Mouse (Mus musculus): ENCODE data around the gene Clnk.

Gene Clnk

DNA sequence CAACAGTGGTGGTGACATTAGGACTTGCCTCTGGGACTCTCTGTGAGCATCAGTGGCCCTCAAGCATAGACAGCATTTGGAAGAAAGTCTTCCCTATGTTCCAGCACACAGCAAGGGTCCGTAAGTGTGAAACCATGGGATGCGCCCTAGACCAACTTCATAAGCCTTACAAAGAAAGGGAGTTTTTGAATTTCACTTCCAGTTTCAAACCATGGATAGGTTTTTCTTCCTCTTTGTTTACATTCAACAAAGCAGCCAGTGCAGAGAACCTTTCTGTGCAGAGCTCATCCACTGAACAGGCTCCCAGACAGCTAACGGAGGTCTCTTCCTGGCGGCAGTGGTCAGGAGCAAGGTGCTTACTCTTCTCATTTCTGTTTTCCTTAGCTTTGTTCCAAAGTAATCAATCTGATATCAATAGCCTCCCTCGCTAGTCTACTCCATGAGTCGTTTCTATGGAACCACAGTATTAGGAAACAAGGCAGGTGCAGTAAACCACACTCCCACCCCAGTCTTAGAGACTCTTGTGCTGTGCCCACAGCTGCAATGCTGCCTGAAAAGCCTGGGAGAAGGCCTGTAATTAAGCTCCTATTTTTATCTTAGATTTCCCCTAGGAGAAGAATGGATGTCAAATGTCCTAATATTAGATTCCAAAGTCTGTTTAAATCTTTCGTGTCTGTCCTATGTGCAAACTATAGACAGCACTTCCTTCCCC, 169.1 kb downstream of the Clnk start:
- no peak for DNase-seq

DNA sequence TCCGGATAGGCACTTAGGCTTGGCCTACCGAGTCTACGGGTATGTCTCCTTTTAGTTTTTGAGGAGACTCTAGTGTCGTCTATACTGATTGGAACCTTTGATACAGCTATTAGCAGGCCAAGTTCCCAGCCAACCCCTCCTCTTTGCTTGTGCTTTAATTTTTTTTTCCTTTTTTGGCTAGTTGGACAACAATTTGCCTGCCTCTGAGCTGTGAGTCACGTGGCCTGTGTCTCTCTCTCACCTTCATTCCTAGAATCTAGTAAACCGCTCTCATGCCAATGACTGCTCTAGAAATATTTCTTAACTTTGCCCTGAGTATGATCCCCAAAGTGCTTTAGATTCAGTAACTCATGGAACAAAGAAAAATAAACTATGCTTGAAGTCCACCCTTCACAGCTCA, 173.7 kb downstream of the Clnk start:
- DNase-seq, result no peak

- no peak for DNase-seq
Observed at GRCm38 (mm10) chr5:38702091-38702490, 174.5 kb downstream of the Clnk start.

- DNase-seq, result no peak
Observed at GRCm38 (mm10) chr5:38698466-38698865, 178.1 kb downstream of the Clnk start.

GRCm38 (mm10) chr5:38698046-38698445, 178.6 kb downstream of the Clnk start:
- no peak for DNase-seq

DNA sequence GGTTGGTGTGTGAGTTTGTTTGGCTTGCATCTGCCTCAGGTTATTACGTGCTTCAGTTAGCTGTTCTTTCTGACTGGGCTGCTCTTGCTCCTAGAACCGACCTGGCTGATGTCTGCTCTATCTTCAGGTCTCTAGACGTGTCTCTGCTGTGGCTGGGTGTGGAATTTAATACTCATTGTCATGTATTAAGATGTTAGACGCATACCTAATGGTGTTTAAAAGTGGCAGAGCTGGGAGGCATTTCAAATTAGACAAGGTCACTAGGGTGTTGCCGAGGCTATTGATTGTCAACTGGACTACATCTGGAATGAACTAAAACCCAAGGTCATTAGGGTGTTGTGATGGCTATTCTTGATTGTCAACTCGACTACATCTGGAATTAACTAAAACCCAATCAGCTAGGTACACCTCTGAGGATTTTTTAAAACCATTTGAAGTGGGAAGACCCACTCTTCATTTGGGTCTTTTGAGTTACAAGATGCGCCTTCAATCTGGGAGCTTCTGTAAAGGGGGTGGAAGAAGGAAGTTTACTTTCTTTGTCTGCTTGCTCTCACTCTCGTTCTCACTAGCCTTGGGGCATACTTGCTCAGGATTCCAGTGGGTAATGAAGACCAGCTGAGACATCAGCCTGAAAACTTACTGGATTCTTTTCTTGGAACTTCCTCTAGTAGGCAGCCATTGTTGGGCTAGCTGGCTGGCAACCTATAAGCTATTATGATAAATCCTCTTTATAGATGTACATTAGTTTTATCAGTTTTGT, 179.8 kb downstream of the Clnk start:
- DNase-seq, result no peak

DNA sequence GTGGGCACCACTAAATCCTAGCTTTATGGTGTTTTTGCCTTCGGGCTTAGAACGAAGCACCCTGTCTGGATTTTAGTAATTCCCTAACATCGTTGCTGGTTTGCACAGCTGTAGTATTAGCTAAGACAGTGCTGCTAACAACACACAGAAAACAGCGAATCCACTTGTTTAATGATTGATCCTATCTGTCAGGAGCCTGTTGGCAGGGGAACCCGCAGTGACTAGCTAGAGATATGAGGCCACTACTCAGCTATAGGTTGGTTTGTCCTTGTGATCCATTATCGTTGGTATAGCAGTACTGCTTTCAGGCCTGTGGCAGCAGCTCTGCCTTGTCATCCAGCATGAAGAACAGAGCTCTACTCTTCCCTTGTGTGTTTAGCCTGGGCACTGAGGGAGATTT, 183.8 kb downstream of the Clnk start:
- DNase-seq, result no peak

DNA sequence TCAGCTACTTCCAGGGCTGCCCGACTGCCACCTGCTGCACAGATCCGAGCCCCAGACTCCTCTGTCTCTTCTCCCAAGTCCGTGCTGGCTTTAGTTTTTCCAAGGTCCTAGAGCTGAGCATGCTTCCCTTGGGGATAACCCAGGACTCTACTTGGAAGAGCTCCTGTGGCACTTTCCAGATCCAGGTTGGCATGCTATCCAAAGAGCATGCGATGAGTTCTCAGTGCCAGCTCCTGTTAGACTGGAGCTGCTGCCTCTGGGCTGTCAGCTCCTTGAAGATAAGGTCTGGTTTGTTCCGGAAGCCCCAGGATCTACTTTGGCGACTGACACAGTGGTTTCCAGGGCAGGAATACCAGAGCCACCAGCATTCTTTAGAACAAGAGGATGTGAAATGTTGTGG, 187.4 kb downstream of the Clnk start:
- no peak for DNase-seq

- DNase-seq, result no peak
Observed at GRCm38 (mm10) chr5:38687694-38688093, 188.9 kb downstream of the Clnk start.

DNA sequence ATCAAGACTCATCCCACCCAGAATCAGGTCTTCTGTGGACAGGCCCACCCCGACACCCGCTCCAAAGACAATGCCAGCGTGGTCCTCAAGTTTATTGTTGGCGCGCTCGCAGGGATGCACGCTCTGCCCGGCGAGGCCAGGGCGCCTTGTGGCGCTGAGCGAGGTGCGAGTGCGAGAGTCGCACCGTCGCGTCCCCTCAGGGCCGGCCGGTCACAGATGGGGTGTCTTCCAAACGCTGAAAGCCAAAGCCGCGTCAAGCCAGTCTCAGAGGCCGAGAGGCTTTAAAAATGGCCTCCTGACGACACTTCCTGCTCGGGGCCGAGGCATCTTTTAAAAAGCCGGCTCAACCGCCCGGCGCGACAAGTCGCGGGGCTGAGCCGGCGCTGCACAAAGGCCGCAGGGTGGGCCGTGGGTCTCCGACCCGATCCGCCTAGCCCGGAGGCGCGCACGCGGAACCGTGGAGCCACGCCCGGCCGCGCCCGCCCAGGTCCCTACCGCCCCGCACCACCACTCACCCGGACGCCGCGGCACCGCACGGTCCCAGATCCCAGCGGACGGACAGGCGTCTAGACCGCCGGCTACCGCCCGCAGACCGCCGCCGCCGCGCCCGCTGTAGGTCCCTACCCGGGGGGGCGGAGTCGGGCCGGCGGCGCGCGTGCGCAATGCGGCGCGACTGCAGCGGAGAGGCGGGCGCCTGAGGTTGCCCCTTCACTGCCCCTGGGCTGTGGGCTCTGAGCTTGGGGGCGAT, 192.3 kb downstream of the Clnk start, which contains the start of gene Zfp518b:
TSS of gene Zfp518b (minus strand) at position 663 of the 748 bp plus-strand sequence.
- peak; percentile 82 to 90 for DNase-seq

DNA sequence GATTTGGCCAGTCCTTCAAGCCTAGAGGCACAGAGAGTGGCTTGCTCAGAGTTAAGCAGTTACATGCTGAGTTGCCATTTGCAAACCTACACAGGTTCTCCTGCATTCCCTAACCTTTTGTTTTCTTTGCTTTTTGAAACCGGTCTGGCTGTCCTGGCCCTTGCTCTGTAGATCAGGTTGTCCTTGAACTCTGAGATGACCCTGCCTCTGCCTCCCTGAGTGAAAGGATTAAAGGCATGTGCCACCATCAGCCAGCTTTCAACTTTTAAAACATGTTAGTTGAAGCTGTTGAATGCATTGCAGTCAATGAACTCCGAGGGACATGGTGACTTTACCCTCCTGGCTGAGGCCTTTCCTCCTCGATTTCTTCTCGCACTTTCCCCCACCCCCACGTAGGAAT, 217.8 kb downstream of the Clnk start:
- no peak for DNase-seq
